Mouse (Mus musculus): Measurements from ENCODE around the gene Naa38. TPM values are rescaled to one million over a fixed set of nuclear protein-coding genes. Genes with fewer than 3 reads are reported as not detected.

Naa38 gene
- total and polyA plus RNA-seq, 2 experiments from 2014 or later: 99.0 to 162 TPM

GRCm38 (mm10) chr11:69419443-69419812 lies 24.1 kb downstream of the Naa38 start:
- H3K4me1 ChIP-seq (ENCODE audit: insufficient read depth, low read length): peaks cover 22% of the 10 kb centered on the region
- peak overlapping the region; percentile 75 for H3K27ac ChIP-seq
- H3K9ac ChIP-seq (replicated peaks; ENCODE audit: low read length): peak overlapping the region; percentile 43
- peaks cover 7% of the 10 kb centered on the region for H3K27me3 ChIP-seq (ENCODE audit: insufficient read depth, low read length)
- peak; percentile 75 for TF ChIP-seq CTCF (IDR thresholded peaks at IDR 0.05; ENCODE audit: low read depth)
- no peak for ATAC-seq
- no peaks in the 10 kb centered on the region for H3K36me3 ChIP-seq (ENCODE audit: insufficient read depth, low read length)
- under 1% methylated on average over 19 of the region's 19 CpGs for WGBS
- H3K4me2 ChIP-seq (ENCODE audit: low read depth, low read length): peak overlapping the region; percentile 98
- peak; percentile 67 for DNase-seq (ENCODE audit: low spot score)
- H3K9me3 ChIP-seq (ENCODE audit: low read length): no peaks in the 10 kb centered on the region
- H3K4me3 ChIP-seq (ENCODE audit: low read length): peak overlapping the region; percentile 67

- under 1% methylated on average over 31 of the region's 31 CpGs for WGBS
- Histone ChIP-seq H3K4me2 (ENCODE audit: low read depth, low read length) (peak overlapping the region; percentile 98), H3K36me3 (ENCODE audit: insufficient read depth, low read length) (no peaks in the 10 kb centered on the region), H3K27me3 (ENCODE audit: insufficient read depth, low read length) (peaks cover 7% of the 10 kb centered on the region), H3K4me1 (ENCODE audit: insufficient read depth, low read length) (peaks cover 16% of the 10 kb centered on the region), H3K9ac (replicated peaks; ENCODE audit: low read length) (peak overlapping the region; percentile 43), H3K27ac (peak overlapping the region; percentile 75), H3K4me3 (ENCODE audit: low read length) (peak overlapping the region; percentile 67), H3K9me3 (ENCODE audit: low read length) (no peaks in the 10 kb centered on the region)
- DNase-seq (ENCODE audit: low spot score) (peak; percentile 28), ATAC-seq (no peak)
- TF ChIP-seq CTCF (IDR thresholded peaks at IDR 0.05; ENCODE audit: low read depth): no peak
Observed at GRCm38 (mm10) chr11:69419813-69420553, 24.7 kb downstream of the Naa38 start.

GRCm38 (mm10) chr11:69420554-69421000 lies 25.3 kb downstream of the Naa38 start:
- WGBS: 9% methylated on average over 10 of the region's 10 CpGs
- Histone ChIP-seq H3K4me2 (ENCODE audit: low read depth, low read length) (peak overlapping the region; percentile 98), H3K27ac (no peak overlapping the region), H3K27me3 (ENCODE audit: insufficient read depth, low read length) (peaks cover 7% of the 10 kb centered on the region), H3K9me3 (ENCODE audit: low read length) (no peaks in the 10 kb centered on the region), H3K9ac (replicated peaks; ENCODE audit: low read length) (no peak overlapping the region), H3K4me3 (ENCODE audit: low read length) (peak overlapping the region; percentile 67), H3K4me1 (ENCODE audit: insufficient read depth, low read length) (peaks cover 15% of the 10 kb centered on the region), H3K36me3 (ENCODE audit: insufficient read depth, low read length) (no peaks in the 10 kb centered on the region)
- no peak for ATAC-seq
- no peak for TF ChIP-seq CTCF (IDR thresholded peaks at IDR 0.05; ENCODE audit: low read depth)
- DNase-seq (ENCODE audit: low spot score): no peak

- peak overlapping the region; percentile 67; the same call in 1 of the 2 replicates for H3K4me3 ChIP-seq (ENCODE audit: low read length)
- peaks cover 15% of the 10 kb centered on the region for H3K4me1 ChIP-seq (ENCODE audit: insufficient read depth, low read length)
- DNase-seq (ENCODE audit: low spot score) (no peak), ATAC-seq (no peak)
- TF ChIP-seq CTCF (IDR thresholded peaks at IDR 0.05; ENCODE audit: low read depth): 0 out of 2 replicates have a peak, but pooled peaks have one; percentile 8
- no peak overlapping the region for H3K27ac ChIP-seq
- H3K4me2 ChIP-seq (ENCODE audit: low read depth, low read length): peak overlapping the region; percentile 98; the same call in 1 of the 2 replicates
- H3K9me3 ChIP-seq (ENCODE audit: low read length): no peaks in the 10 kb centered on the region
- no peaks in the 10 kb centered on the region for H3K36me3 ChIP-seq (ENCODE audit: insufficient read depth, low read length)
- 11% methylated on average over 25 of the region's 25 CpGs for WGBS
- H3K27me3 ChIP-seq (ENCODE audit: insufficient read depth, low read length): peaks cover 7% of the 10 kb centered on the region
- no peak overlapping the region for H3K9ac ChIP-seq (replicated peaks; ENCODE audit: low read length)
Observed at GRCm38 (mm10) chr11:69421131-69421977, 26.1 kb downstream of the Naa38 start.

GRCm38 (mm10) chr11:69422842-69423241 lies 27.6 kb downstream of the Naa38 start:
- DNase-seq (ENCODE audit: low spot score) (no peak), ATAC-seq (no peak)
- no peak overlapping the region for H3K27ac ChIP-seq
- H3K4me3 ChIP-seq (ENCODE audit: low read length): no peak overlapping the region
- 93% methylated on average over 10 of the region's 10 CpGs for WGBS
- H3K27me3 ChIP-seq (ENCODE audit: insufficient read depth, low read length): peaks cover 7% of the 10 kb centered on the region
- no peaks in the 10 kb centered on the region for H3K9me3 ChIP-seq (ENCODE audit: low read length)
- no peak overlapping the region for H3K4me2 ChIP-seq (ENCODE audit: low read depth, low read length)
- H3K4me1 ChIP-seq (ENCODE audit: insufficient read depth, low read length): peaks cover 10% of the 10 kb centered on the region
- no peak overlapping the region for H3K9ac ChIP-seq (replicated peaks; ENCODE audit: low read length)
- TF ChIP-seq CTCF (IDR thresholded peaks at IDR 0.05; ENCODE audit: low read depth): no peak
- H3K36me3 ChIP-seq (ENCODE audit: insufficient read depth, low read length): no peaks in the 10 kb centered on the region

- Histone ChIP-seq H3K36me3 (ENCODE audit: insufficient read depth, low read length) (no peaks in the 10 kb centered on the region), H3K9ac (replicated peaks; ENCODE audit: low read length) (no peak overlapping the region)
- 77% methylated on average over 6 of the region's 6 CpGs for WGBS
Observed at GRCm38 (mm10) chr11:69423885-69424284, 28.6 kb downstream of the Naa38 start.

More at GRCm38 (mm10) chr11:69423885-69424284, 28.6 kb downstream of the Naa38 start:
- Histone ChIP-seq H3K4me1 (ENCODE audit: insufficient read depth, low read length) (peaks cover 10% of the 10 kb centered on the region), H3K27ac (no peak overlapping the region), H3K27me3 (ENCODE audit: insufficient read depth, low read length) (peaks cover 7% of the 10 kb centered on the region), H3K9me3 (ENCODE audit: low read length) (no peaks in the 10 kb centered on the region), H3K4me2 (ENCODE audit: low read depth, low read length) (no peak overlapping the region), H3K4me3 (ENCODE audit: low read length) (no peak overlapping the region)
- TF ChIP-seq CTCF (IDR thresholded peaks at IDR 0.05; ENCODE audit: low read depth): no peak
- ATAC-seq: no peak
- DNase-seq (ENCODE audit: low spot score): no peak
